ENCODE assay signal across 8 mouse cellular contexts in genomic region chr14:60738434-60738938, GRCm38 (mm10). TPM values are rescaled to one million over a fixed set of nuclear protein-coding genes. Genes with fewer than 3 reads are reported as not detected.
DNase-seq lines count a peak whose midpoint lies in the region; ATAC-seq and TF ChIP-seq lines count a peak whose summit lies in the region.

No protein-coding gene starts in this region.

- ATAC-seq in heart, embryonic 15.5 days (replicated peaks; ENCODE audit: insufficient number of reproducible peaks, insufficient read depth, low FRiP score, low read depth), result no peak
- ATAC-seq in lung, embryonic 14.5 days (ENCODE audit: insufficient read depth), result no peak

- H3K4me3 ChIP-seq in testis, adult 2 months (ENCODE audit: control insufficient read depth, low read depth, low read length), result no peak overlapping the region
- H3K4me3 ChIP-seq in heart, embryonic 15.5 days, result no peak overlapping the region
- no peak overlapping the region for H3K4me3 ChIP-seq in lung, embryonic 14.5 days (ENCODE audit: low read depth, low read length)

- H3K4me1 ChIP-seq in testis, adult 2 months (ENCODE audit: control insufficient read depth, insufficient read depth, low read length), result peaks cover 6% of the 10 kb centered on the region
- H3K4me1 ChIP-seq in heart, embryonic 15.5 days (replicated peaks), result peaks cover 93% of the 10 kb centered on the region
- peaks cover 21% of the 10 kb centered on the region for H3K4me1 ChIP-seq in lung, embryonic 14.5 days (ENCODE audit: insufficient read depth)

- intact Hi-C loops in left cerebral cortex, postnatal 4 days (cut with DNase I), result no loop called here
- intact Hi-C loops in gastrocnemius, postnatal 14 days (cut with DNase I; ENCODE audit: low total_unique reads), result no loop called here

- 0 out of 2 replicates have a peak overlapping the region, but pooled peaks have one; percentile 39 for H3K9ac ChIP-seq in heart, embryonic 15.5 days
- no peak overlapping the region for H3K9ac ChIP-seq in lung, embryonic 14.5 days

- DNase-seq in testis, postnatal 14 days (ENCODE audit: low spot score), result no peak
- no peak for DNase-seq in lung, embryonic 14.5 days
- peak; percentile 65 for DNase-seq in thymus, postnatal 25 days
- no peak for DNase-seq in left cerebral cortex, postnatal 4 days
- no peak for DNase-seq in gastrocnemius, postnatal 14 days
- DNase-seq in cerebellum, adult 9-10 months, result no peak

- peak overlapping the region; percentile 63 for H3K27ac ChIP-seq in testis, adult 2 months (ENCODE audit: control insufficient read depth, insufficient read depth, low read depth, low read length)
- peak overlapping the region; percentile 90 for H3K27ac ChIP-seq in heart, embryonic 15.5 days
- H3K27ac ChIP-seq in lung, embryonic 14.5 days (ENCODE audit: low read depth), result peak overlapping the region; percentile 90

- no peaks in the 10 kb centered on the region for H3K9me3 ChIP-seq in heart, embryonic 15.5 days (replicated peaks)
- no peaks in the 10 kb centered on the region for H3K9me3 ChIP-seq in lung, embryonic 14.5 days (ENCODE audit: low read depth, low read length)

- WGBS in heart, embryonic 15.5 days, result 57% methylated on average over 10 of the region's 10 CpGs
- WGBS in lung, embryonic 14.5 days, result 50% methylated on average over 10 of the region's 10 CpGs

- no peaks in the 10 kb centered on the region for H3K36me3 ChIP-seq in testis, adult 2 months (ENCODE audit: control insufficient read depth, insufficient read depth, low read length)
- no peaks in the 10 kb centered on the region for H3K36me3 ChIP-seq in heart, embryonic 15.5 days
- H3K36me3 ChIP-seq in lung, embryonic 14.5 days (ENCODE audit: insufficient read depth), result no peaks in the 10 kb centered on the region

- H3K4me2 ChIP-seq in heart, embryonic 15.5 days, result 0 out of 2 replicates have a peak overlapping the region, but pooled peaks have one; percentile 12
- H3K4me2 ChIP-seq in lung, embryonic 14.5 days, result no peak overlapping the region

- no peaks in the 10 kb centered on the region for H3K27me3 ChIP-seq in testis, adult 2 months (ENCODE audit: control insufficient read depth, insufficient read depth, low read length)
- H3K27me3 ChIP-seq in heart, embryonic 15.5 days, result no peaks in the 10 kb centered on the region
- H3K27me3 ChIP-seq in lung, embryonic 14.5 days (ENCODE audit: insufficient read depth, low read length), result no peaks in the 10 kb centered on the region

- no peak for TF ChIP-seq CTCF in testis, adult 2 months (IDR thresholded peaks at IDR 0.05; ENCODE audit: control insufficient read depth, insufficient read depth, insufficient replicate concordance, low read depth, low read length)
- TF ChIP-seq CTCF in lung, embryonic 14.5 days (IDR thresholded peaks at IDR 0.05; ENCODE audit: low read depth), result no peak

- TF ChIP-seq POLR2A in testis, adult 2 months (IDR thresholded peaks at IDR 0.05; ENCODE audit: control insufficient read depth, low read depth, low read length), result no peak

RNA-seq across cellular contexts. Expression of gene C1qtnf9, which starts 29.4 kb away (rescaled TPM):
- 0.91 and 1.1 TPM in 2 replicates for polyA plus RNA-seq in testis, adult 2 months (2012; rRNA removed)
- polyA plus RNA-seq in heart, embryonic 15.5 days (2015; fragmentation: Nextera tagmentation; extraction: Ambion mirVana), result 2.3 and 2.4 TPM in 2 replicates
- polyA plus RNA-seq in lung, embryonic 14.5 days (2014; fragmentation: Nextera tagmentation; extraction: Ambion mirVana), result 0.12 TPM in 1 of 2 replicates, not detected in the other
- under 1 TPM in 1 of 2 experiments, not detected in 1; 0.20 TPM for total RNA-seq in left cerebral cortex, postnatal 4 days (2021)
- 10 to 100 TPM; 32.0 to 41.9 TPM for total RNA-seq in gastrocnemius, postnatal 14 days (2021)

RNA-seq across cellular contexts. Expression of gene Mipep, which starts 45.9 kb away (rescaled TPM):
- polyA plus RNA-seq in testis, adult 2 months (2012; rRNA removed), result 104 and 109 TPM in 2 replicates
- 29.2 TPM in 2 replicates for polyA plus RNA-seq in heart, embryonic 15.5 days (2015; fragmentation: Nextera tagmentation; extraction: Ambion mirVana)
- 26.3 and 26.5 TPM in 2 replicates for polyA plus RNA-seq in lung, embryonic 14.5 days (2014; fragmentation: Nextera tagmentation; extraction: Ambion mirVana)
- 10 to 100 TPM; 23.3 to 25.3 TPM for total RNA-seq in left cerebral cortex, postnatal 4 days (2021)
- total RNA-seq in gastrocnemius, postnatal 14 days (2021), result 10 to 100 TPM; 26.2 to 28.4 TPM
